Mouse (Mus musculus) layer of hippocampus, adult 8-10 months (tissue): Measurements from ENCODE around the gene Twist2. TPM values are rescaled to one million over a fixed set of nuclear protein-coding genes. Genes with fewer than 3 reads are reported as not detected.

Source experiments
- DNase-seq, 2 experiments: peaks; one replicate each; pipeline ENCODE4 v3.0.0; 2022; ENCODE audit warnings: low spot score in 2 of 2
- total RNA-seq, 4 experiments: library from RNA; stranded (reverse); gene quantifications; 2 replicates each; pipeline ENCODE4 v1.2.4; 2022

The Twist2 gene
- total RNA-seq, 4 experiments from 2014 or later = 1.0 to 2.4 (median 1.3) TPM

DNA sequence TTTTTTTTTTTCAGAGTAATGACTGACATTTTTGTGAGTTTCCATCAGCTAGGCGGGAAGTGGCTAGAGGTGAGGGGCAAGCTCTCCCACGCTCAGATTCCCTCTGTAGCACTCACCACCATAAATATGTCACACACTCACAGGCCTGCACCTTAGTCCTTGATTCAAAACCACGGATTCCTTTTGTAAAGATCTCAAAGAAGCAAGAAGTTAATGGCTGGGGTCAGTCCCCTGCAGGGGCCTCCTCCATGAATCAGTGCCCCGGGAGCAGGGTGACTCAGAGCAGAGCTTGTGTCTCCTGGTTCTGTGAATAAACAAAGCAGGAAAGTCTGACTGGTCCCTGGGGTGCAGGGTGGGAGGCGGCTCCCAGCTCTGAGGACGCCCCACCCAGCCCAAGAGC lies 15.3 kb downstream of the Twist2 start:
- no peak for DNase-seq

- DNase-seq = no peak
Observed at GRCm38 (mm10) chr1:91819237-91819636, 18.0 kb downstream of the Twist2 start.

DNA sequence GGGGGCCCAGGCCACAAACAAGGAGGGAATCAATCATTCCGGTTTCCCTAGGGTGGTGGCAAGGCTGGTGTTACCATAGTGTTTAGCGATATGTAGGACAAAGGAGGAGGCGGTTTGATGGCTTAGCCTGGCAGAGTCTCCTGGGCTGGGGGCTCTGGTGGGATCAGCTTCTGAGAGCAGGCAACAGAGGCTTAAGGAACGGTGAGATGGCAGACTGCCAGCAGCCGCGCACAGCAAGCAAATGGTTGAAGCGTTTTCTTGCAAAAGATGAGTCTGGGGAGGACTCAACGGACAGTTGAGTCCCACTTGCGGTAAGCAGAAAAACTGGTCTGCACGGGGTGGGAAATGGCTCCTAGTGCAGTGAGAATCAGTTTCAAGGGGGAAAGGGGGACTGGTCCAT lies 19.3 kb downstream of the Twist2 start:
- no peak for DNase-seq

DNA sequence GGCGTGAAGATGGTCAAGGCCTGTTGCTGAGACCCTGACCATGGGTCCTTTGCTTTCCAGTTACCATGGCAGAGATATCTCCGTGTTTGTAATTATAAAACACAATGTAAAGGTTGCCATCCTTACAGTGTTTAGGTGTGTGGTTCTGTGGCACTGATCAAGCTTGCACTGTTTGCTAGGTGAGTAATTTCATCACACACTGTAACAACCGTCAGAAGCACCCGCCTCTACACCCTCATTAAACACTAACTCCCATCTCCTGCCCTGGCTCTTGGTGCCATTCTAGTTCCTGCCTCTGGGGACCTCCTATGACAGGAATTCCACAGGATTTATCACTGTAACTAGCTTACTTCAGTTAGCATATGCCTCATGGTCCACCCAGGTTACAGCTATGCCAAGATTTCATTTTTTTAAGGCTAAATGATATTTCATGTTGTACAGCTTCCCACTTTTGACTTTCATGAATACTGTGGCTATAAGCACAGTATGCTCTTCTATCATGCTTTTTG lies 21.1 kb downstream of the Twist2 start:
- no peak for DNase-seq

DNA sequence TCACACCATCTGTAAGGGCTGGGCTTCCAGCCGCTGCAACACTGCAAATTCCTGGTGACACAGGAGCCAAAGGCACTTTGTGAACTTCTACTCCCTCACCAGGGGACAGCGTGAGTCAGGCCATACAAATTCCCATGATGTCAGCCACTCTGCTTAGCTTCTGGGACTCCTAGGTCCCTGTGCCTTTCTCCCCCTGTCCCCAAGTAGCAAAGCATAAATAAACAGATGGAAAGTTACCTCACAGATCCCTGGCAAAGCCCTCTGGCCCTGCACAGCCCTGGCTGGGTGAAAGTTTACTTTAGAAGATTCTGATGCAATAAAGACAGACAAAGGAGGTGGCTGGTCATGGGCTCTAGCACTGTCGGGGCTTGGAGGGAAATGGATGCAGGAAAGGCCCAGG lies 22.3 kb downstream of the Twist2 start:
- no peak for DNase-seq

GRCm38 (mm10) chr1:91823951-91824350 lies 22.7 kb downstream of the Twist2 start:
- DNase-seq = no peak

DNA sequence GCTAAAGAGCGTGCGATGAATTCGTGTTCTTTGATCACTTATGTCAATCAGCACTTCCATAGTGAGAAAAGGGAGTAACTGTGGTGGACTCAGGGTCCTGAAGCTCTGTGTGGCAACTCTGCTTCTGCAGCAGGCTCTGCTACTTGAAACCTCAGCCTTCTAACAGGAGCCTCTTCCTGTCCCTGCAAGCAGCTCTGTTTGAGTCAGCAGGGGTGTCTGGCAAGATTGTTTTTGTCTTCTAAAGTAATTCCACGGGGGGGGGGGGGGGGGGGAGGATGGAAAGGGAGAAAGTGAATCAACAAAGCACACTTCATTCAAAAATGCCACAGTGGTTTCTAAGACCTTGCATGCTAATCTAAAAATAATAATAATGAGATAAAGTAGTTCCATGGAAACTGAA lies 24.0 kb downstream of the Twist2 start:
- no peak for DNase-seq

- no peak for DNase-seq
Observed at GRCm38 (mm10) chr1:91831978-91832377, 30.7 kb downstream of the Twist2 start.

- DNase-seq = no peak
Observed at GRCm38 (mm10) chr1:91839557-91839956, 38.3 kb downstream of the Twist2 start.

GRCm38 (mm10) chr1:91839979-91840378 lies 38.7 kb downstream of the Twist2 start:
- DNase-seq = peak; percentile 32 to 40

GRCm38 (mm10) chr1:91844236-91844635 lies 43.0 kb downstream of the Twist2 start:
- no peak for DNase-seq

- no peak for DNase-seq
Observed at GRCm38 (mm10) chr1:91844681-91845379, 43.6 kb downstream of the Twist2 start.

- DNase-seq = no peak
Observed at GRCm38 (mm10) chr1:91845380-91845957, 44.2 kb downstream of the Twist2 start.

GRCm38 (mm10) chr1:91851300-91851699 lies 50.0 kb downstream of the Twist2 start:
- no peak for DNase-seq

DNA sequence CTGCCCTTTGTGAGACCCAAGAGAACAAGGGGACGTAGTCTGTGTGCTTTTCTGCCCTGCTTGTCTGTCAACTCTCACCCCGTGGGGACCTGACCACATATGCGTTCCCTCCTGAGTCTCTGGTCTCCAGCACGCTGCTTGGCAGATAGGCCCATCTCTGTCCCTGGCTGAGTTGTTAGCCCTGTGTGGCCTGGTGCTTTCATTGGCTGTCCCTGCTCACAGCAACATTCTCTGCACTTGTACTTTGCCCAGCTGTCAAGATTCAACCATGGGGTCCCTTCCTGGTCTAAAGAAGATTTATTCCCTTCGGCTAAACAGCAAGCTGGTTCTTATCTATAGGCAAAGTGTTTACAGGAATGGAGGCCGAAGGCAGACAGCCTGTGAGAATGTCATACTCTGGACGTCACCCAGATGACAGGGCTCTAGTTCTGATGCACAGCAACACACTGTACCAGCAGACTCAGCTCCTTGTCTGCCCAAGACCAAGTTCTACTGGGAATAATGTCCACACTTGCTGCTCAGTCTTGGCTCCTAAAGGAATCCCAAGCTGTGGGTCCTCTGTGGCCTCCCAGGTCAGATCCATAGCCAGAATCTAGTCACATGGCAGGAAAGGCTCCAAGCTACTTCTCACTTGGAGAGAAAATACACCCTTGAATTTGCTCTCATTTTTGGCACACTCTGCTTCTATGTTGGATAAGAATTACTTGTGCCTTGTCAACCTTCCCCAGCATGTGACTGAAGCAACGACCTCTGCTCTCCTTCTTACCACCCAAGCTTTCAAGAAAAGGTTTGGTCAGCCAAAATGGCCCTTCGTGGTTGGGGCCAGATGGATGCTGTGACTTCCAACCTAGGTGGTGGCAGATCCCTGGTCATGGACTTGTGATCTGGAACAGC lies 55.8 kb downstream of the Twist2 start:
- no peak for DNase-seq

- DNase-seq = no peak
Observed at GRCm38 (mm10) chr1:91858101-91858790, 57.0 kb downstream of the Twist2 start.

DNA sequence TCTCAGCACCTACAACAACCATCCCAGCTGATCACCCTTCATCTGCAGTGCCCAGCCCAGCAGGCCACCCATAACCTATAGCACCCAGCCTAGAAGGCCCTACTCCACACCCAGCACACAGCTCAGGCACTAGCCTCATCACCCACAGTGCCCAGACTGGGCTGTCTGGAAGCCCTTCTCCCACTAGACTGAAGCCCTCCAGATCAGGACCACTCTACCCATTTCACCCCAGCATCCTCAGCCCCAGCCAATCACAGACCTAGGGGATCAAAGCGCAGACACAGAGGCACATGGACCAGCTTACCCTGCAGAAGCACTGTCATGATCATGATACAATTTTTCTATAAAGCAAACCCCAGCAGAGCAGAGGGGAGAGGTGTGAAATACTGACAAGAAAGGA lies 57.6 kb downstream of the Twist2 start:
- no peak for DNase-seq

GRCm38 (mm10) chr1:91861511-91861910 lies 60.2 kb downstream of the Twist2 start:
- no peak for DNase-seq

DNA sequence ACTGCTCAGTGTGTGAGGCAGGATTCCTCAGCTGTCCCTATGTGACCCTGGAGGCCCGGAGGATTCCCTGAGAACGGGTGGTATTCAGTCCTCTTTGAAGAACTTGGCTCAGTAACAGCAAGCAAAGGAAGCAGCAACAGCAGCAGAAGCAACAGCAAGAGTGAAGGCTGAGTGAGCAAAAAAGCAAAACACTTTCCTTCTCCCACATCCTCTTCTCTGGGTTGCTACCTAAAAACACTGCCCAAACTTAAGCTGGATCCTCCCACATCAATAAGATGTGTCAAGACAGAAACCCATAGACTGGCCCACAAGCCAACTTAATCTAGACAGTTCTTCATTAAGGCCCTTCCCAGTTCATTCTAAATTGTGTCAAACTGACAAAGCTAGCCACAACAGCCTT lies 64.7 kb downstream of the Twist2 start:
- no peak for DNase-seq

GRCm38 (mm10) chr1:91871101-91871500 lies 69.8 kb downstream of the Twist2 start:
- DNase-seq = no peak

DNA sequence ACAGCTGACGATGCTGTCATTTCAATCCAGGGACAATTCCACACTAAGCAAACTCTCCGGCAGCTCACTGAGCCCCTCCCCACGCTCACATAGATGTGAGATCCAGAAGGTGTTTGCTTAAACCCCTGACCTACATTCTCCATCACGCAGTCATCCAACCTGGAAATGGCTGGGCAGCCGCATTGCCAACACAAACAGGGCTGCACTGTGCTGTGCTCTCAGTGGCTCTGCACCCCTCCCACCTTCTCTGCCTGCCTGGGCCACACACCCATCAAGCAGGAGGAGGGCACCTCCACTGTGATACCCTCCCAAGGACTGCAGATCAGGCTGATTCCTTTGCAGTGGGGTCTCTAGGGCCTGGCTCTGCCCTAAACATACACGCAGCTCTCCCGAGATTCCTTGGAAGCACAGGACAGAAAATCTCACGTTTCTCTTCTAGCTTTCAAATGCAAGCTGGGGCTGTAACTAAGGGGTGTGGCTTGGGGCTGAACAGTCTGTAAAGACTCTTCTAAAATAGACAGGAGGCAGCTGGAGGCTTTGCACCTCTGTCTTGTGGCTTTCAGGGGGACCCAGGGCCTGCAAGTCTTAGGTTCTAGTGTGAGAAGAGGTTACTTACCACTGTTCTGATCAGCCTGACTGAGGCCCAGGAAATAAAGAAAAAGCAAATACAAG lies 71.3 kb downstream of the Twist2 start:
- no peak for DNase-seq
